Mouse (Mus musculus): ENCODE results near the gene Ddias.

DNA sequence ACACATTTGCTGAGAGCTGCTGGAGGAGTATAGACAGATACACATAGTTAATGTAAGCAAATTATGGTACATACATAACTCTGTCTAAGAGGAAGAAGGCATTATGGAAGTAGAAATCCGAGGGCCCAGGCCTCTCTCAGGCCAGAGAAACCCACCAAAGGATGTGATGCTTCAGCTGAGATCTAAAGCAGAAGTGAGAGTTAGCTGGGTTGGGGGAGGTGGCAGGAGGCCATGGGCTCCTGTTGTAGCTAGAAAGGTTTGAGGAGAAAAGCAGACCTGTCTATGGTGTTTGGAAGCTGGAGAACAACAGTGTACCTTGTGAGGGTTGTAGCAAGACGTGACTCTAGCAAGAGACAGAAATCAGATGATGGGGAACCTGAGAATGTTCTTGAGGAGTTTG is 56.8 kb downstream of the Ddias start:
- TF ChIP-seq CTCF (IDR thresholded peaks at IDR 0.05; ENCODE audit: low read depth, low read length) (no peak), GATA1 (IDR thresholded peaks at IDR 0.05; ENCODE audit: borderline replicate concordance, low read length) (no peak), POLR2AphosphoS5 (IDR thresholded peaks at IDR 0.05; ENCODE audit: insufficient replicate concordance, low read depth, low read length) (no peak), TAL1 (conservative IDR thresholded peaks at IDR 0.05; ENCODE audit: low read depth, low read length) (no peak), GATA2 (IDR thresholded peaks at IDR 0.05; ENCODE audit: borderline replicate concordance, low read depth, low read length) (no peak)

All from G1E (cell line).